Mouse (Mus musculus): ENCODE data around the gene Cdh13.

GRCm38 (mm10) chr8:119034037-119034436, 750.5 kb downstream of the Cdh13 start:
- TF ChIP-seq FLI1 (IDR thresholded peaks at IDR 0.05; ENCODE audit: low read length) (no peak), GATA1 (IDR thresholded peaks at IDR 0.05; ENCODE audit: borderline replicate concordance, low read length) (no peak)

Data from megakaryocyte, embryonic 14.5 days (primary cell).